Mouse (Mus musculus) liver, adult 2 months (tissue): Measurements from ENCODE around the gene Mmp10.

ENCODE experiments used
- CTCF ChIP-seq: fragments of 200-500 bp; IDR thresholded peaks from 2 replicates; pipeline ENCODE4 v1.5.1; 2011; ENCODE audit warnings: low read depth, low read length, control low read depth
- POLR2A ChIP-seq: fragments of 200-500 bp; IDR thresholded peaks from 2 replicates; pipeline ENCODE4 v1.6.1; 2011; ENCODE audit warnings: low read length, control low read depth; ENCODE audit not compliant: insufficient read depth; ENCODE audit errors: extremely low read depth

DNA sequence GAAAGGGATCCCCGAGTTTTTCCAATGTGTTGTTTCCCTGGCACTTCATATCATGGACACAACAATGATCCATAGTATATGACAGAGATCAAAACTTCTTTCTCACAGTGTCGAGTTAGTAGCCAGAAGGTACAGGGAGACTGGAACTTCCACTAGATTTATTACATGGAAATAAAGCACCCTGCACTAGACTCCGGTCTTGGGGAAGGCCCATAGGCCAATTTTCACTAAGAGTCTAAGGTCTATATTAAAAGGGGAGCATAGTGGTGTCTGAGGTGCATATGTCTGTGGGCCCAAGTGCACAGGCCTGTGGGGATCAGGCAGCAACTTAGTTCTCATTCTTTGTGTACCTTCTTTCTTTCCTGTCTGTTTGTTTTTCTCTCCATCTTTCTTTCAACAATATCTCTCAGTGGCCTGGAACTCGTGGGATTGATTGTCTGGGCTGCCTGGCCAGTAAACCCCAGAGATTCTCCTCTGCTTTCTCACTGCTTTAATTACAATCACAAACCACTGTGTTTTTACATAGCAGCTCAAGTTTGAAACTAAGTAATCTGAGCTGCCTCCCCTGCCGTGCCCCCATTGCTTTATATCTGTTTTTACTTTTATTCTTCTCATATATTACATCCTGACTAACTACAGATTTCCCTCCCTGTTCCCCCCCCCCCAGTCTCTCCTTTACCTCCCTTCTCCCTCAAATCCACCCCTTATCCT lies 18.3 kb upstream of the Mmp10 start:
- TF ChIP-seq CTCF: no peak
- TF ChIP-seq POLR2A: no peak
